Mouse (Mus musculus) embryo, embryonic 10 days (tissue): ENCODE measurements at regions not wholly inside any gene's neighbourhood (a gene's known extent, or its start where the extent isn't known, plus 50 kb on each side); places are given as distances from the start of the nearest gene placed in this dataset.

Experiments
- DNase-seq: peaks from one replicate; pipeline ENCODE4 v3.0.0-alpha.2; 2015; ENCODE audit warnings: low spot score

GRCm38 (mm10) chr13:106738011-106738410 lies 198.7 kb downstream of the Ipo11 start:
- no peak for DNase-seq

GRCm38 (mm10) chr13:106734323-106734722 lies 202.4 kb downstream of the Ipo11 start:
- DNase-seq = no peak

GRCm38 (mm10) chr13:106732906-106733305 lies 203.9 kb downstream of the Ipo11 start:
- no peak for DNase-seq

- DNase-seq = no peak
Measured at GRCm38 (mm10) chr13:106723315-106723714, 213.4 kb downstream of the Ipo11 start.

- no peak for DNase-seq
Measured at GRCm38 (mm10) chr13:106721167-106721566, 215.6 kb downstream of the Ipo11 start.

- peak; percentile 59 for DNase-seq
Measured at GRCm38 (mm10) chr13:106715771-106716170, 221.0 kb downstream of the Ipo11 start.

GRCm38 (mm10) chr13:106715234-106715633 lies 221.5 kb downstream of the Ipo11 start:
- DNase-seq = no peak

GRCm38 (mm10) chr13:106710580-106710979 lies 226.2 kb downstream of the Ipo11 start:
- no peak for DNase-seq

GRCm38 (mm10) chr13:106700376-106700775 lies 236.4 kb downstream of the Ipo11 start:
- no peak for DNase-seq

GRCm38 (mm10) chr13:106699957-106700356 lies 236.8 kb downstream of the Ipo11 start:
- no peak for DNase-seq

- no peak for DNase-seq
Measured at GRCm38 (mm10) chr13:106691787-106692571, 244.8 kb downstream of the Ipo11 start.

- no peak for DNase-seq
Measured at GRCm38 (mm10) chr13:106690125-106690524, 246.6 kb downstream of the Ipo11 start.

GRCm38 (mm10) chr13:106689618-106690017 lies 247.1 kb downstream of the Ipo11 start:
- DNase-seq = no peak

- DNase-seq = no peak
Measured at GRCm38 (mm10) chr13:106689051-106689450, 247.7 kb downstream of the Ipo11 start.

- DNase-seq = peak; percentile 1
Measured at GRCm38 (mm10) chr13:106669665-106670064, 267.1 kb downstream of the Ipo11 start.

GRCm38 (mm10) chr13:106662195-106662594 lies 274.6 kb downstream of the Ipo11 start:
- peak; percentile 0 for DNase-seq

GRCm38 (mm10) chr13:106649363-106649762 lies 287.4 kb downstream of the Ipo11 start:
- DNase-seq = no peak

- DNase-seq = no peak
Measured at GRCm38 (mm10) chr13:106643302-106643975, 293.3 kb downstream of the Ipo11 start.

- DNase-seq = no peak
Measured at GRCm38 (mm10) chr13:106638706-106639385, 297.9 kb downstream of the Ipo11 start.

- DNase-seq = no peak
Measured at GRCm38 (mm10) chr13:106591729-106592128, 345.0 kb downstream of the Ipo11 start.

- DNase-seq = no peak
Measured at GRCm38 (mm10) chr13:106567658-106568359, 368.9 kb downstream of the Ipo11 start.

- no peak for DNase-seq
Measured at GRCm38 (mm10) chr13:106562588-106562987, 374.2 kb downstream of the Ipo11 start.
